Mouse (Mus musculus): Measurements from ENCODE around the gene Ddx49.

GRCm38 (mm10) chr8:70276476-70276875 lies 25.8 kb downstream of the Ddx49 start:
- TF ChIP-seq CTCF (IDR thresholded peaks at IDR 0.05; ENCODE audit: low read depth) = no peak
- TF ChIP-seq EP300 (IDR thresholded peaks at IDR 0.05; ENCODE audit: low read depth) = peak; percentile 51
